Mouse (Mus musculus): ENCODE measurements around the gene Gfra1. TPM values are rescaled to one million over a fixed set of nuclear protein-coding genes. Genes with fewer than 3 reads are reported as not detected.

The Gfra1 gene
- polyA plus RNA-seq, 1 experiment from 2014 or later, result 39.6 TPM

DNA sequence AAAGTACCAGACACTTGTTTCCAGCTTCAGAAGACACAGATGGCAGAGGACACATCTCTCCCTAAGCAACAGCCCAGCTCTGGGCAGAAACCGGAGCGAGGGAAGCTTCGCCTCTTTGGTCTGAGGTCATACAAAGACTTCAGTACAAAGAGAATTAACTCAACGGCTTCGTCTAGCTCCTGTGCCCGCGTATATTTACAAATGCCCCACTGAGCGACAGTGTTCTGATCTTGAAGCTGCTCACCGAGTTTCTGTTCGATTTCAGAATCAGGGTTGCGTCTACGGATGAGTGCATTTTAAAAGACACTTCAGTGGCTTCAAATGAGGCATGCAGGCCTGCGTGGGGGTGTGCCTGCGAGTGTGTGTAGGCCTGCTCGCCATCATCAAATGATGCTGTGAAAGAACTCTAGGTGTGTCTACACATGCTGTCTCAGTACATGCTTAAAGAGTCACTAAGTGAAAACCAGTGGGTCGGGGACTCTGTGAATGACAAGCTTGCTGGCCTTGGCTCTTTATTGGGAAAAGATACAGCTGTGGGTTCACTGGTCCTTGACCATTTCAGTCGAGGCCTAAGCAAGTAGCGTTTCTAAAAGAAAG lies 66.8 kb downstream of the Gfra1 start:
- Histone ChIP-seq H3K27ac (replicated peaks) (0 out of 2 replicates have a peak overlapping the region, but pooled peaks have one; percentile 46), H3K9ac (replicated peaks) (no peak overlapping the region), H3K4me2 (replicated peaks) (no peak overlapping the region), H3K4me3 (no peak overlapping the region), H3K27me3 (no peaks in the 10 kb centered on the region), H3K36me3 (no peaks in the 10 kb centered on the region), H3K4me1 (peaks cover 14% of the 10 kb centered on the region), H3K9me3 (no peaks in the 10 kb centered on the region)
- no peak for ATAC-seq (ENCODE audit: low FRiP score, low read depth)
- 43% methylated on average over 18 of the region's 18 CpGs for WGBS

DNA sequence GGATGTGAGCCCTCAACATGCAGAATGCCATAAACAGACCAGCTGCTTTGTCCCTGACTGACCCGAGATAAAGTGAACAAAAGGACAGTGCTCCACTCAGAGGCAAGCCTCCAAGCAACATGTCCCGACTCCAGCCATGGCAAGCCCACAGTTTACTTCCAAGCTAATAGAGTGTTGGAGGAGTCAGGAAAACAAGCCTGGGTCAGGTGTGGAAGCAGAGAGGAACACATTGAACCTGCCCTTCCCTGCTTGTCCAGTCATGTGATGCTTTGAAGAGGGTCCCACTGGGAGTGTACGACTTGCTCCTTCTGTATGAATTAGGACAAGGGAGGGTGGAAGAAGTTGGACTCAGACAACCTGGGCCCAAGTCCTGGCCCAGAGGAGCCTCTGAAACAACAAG lies 72.4 kb downstream of the Gfra1 start:
- Histone ChIP-seq H3K4me2 (replicated peaks) (no peak overlapping the region), H3K4me3 (no peak overlapping the region), H3K4me1 (0 out of 2 replicates have a peak, but pooled peaks cover 3% of the 10 kb centered on the region), H3K36me3 (no peaks in the 10 kb centered on the region), H3K9ac (replicated peaks) (no peak overlapping the region), H3K27ac (replicated peaks) (no peak overlapping the region), H3K27me3 (no peaks in the 10 kb centered on the region), H3K9me3 (no peaks in the 10 kb centered on the region)
- 68% methylated on average over 3 of the region's 3 CpGs for WGBS
- ATAC-seq (ENCODE audit: low FRiP score, low read depth), result no peak

DNA sequence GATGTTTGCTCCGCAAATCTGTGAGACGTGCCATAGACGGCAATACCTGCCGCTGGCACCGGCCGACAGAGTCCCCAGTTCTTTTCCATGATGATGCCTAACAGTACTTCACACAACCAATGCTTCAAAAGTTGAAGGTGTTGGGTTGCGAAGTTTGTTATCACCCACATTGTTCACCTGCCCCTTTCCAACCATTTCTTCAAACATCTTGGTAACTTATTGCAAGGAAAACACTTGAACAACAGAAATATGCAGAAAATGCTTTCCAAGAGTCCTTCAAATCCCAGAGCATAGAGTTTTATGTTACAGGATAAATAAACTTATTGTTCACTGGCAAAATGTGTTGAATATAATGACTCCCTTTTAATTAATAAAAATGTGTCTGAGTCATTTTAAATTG lies 73.2 kb downstream of the Gfra1 start:
- H3K4me2 ChIP-seq (replicated peaks), result no peak overlapping the region
- H3K27me3 ChIP-seq, result no peaks in the 10 kb centered on the region
- no peaks in the 10 kb centered on the region for H3K36me3 ChIP-seq
- 0 out of 2 replicates have a peak, but pooled peaks cover 6% of the 10 kb centered on the region for H3K4me1 ChIP-seq
- no peak overlapping the region for H3K9ac ChIP-seq (replicated peaks)
- no peak for ATAC-seq (ENCODE audit: low FRiP score, low read depth)
- no peak overlapping the region for H3K4me3 ChIP-seq
- 93% methylated on average over 7 of the region's 7 CpGs for WGBS
- H3K27ac ChIP-seq (replicated peaks), result no peak overlapping the region
- H3K9me3 ChIP-seq, result no peaks in the 10 kb centered on the region

DNA sequence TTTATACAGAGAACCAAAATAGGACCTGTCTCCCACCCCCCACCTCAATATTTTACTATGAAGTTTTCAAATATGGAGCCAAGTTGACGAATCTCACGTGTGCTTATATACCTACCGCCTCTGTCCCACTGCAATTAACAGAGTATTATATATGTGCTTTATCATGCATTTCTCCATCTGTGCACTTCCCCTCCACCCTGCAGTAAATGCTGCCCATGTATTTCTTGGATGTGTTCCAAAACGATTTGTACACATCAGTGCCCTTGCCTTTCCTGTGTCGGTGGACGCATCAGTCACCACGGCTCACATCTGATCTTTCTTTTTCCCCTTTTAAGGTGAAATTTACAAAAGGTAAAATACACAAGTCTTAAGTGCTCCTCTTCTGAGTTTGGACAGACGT lies 77.7 kb downstream of the Gfra1 start:
- Histone ChIP-seq H3K4me1 (0 out of 2 replicates have a peak, but pooled peaks cover 6% of the 10 kb centered on the region), H3K4me3 (no peak overlapping the region), H3K9ac (replicated peaks) (no peak overlapping the region), H3K9me3 (no peaks in the 10 kb centered on the region), H3K27ac (replicated peaks) (peak overlapping the region; percentile 15; the same call in 1 of the 2 replicates), H3K36me3 (no peaks in the 10 kb centered on the region), H3K27me3 (no peaks in the 10 kb centered on the region), H3K4me2 (replicated peaks) (no peak overlapping the region)
- WGBS, result 84% methylated on average over 8 of the region's 8 CpGs
- ATAC-seq (ENCODE audit: low FRiP score, low read depth), result no peak

GRCm38 (mm10) chr19:58376675-58377102 lies 79.0 kb downstream of the Gfra1 start:
- Histone ChIP-seq H3K4me3 (no peak overlapping the region), H3K4me1 (peaks cover 11% of the 10 kb centered on the region; the same call in 1 of the 2 replicates), H3K9ac (replicated peaks) (no peak overlapping the region), H3K27ac (replicated peaks) (no peak overlapping the region), H3K36me3 (no peaks in the 10 kb centered on the region), H3K4me2 (replicated peaks) (no peak overlapping the region), H3K9me3 (no peaks in the 10 kb centered on the region), H3K27me3 (0 out of 2 replicates have a peak, but pooled peaks cover under 1% of the 10 kb centered on the region)
- ATAC-seq (ENCODE audit: low FRiP score, low read depth), result no peak
- 78% methylated on average over 8 of the region's 8 CpGs for WGBS

DNA sequence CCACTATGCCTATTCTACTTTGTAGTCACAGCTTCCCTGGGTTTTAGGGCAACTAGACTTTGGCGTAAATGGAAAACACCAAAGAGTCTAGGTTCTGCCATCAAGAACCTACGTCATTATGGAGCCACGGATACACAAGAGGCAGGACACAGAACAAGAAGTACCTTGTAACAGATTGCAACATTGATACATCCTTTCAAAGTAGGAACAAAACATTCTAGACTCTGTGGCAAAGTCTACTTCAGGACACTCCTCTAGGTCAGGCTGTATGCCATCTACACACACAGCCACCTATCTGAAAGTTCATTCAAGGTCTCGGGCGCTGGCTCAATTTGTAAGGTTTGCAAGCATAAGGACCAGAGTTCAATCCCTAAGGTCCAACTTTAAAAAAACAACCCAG lies 81.1 kb downstream of the Gfra1 start:
- peaks cover 8% of the 10 kb centered on the region; the same call in 1 of the 2 replicates for H3K4me1 ChIP-seq
- ATAC-seq (ENCODE audit: low FRiP score, low read depth), result no peak
- WGBS, result 94% methylated on average over 5 of the region's 5 CpGs

DNA sequence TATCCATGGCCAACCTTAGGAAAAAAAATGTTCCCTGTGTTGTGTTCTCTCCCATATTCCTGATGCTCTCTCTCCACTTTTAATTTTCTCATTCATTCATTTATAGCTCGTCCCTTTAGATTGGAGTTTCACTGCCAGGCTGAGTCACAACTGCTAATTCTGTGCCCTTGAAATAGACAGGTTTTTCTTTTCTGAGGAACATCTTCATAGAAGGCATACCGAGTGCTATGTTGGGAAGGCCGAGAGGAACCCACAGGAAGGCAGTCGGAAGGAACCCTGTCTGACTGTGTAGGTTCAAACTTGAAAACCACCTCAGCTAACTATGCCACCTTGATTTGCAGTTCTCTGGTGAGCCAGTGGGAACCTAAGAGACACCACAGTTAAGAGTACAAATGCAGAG lies 81.6 kb downstream of the Gfra1 start:
- peaks cover 9% of the 10 kb centered on the region; the same call in 1 of the 2 replicates for H3K4me1 ChIP-seq
- no peaks in the 10 kb centered on the region for H3K36me3 ChIP-seq
- no peak overlapping the region for H3K4me2 ChIP-seq (replicated peaks)
- H3K27ac ChIP-seq (replicated peaks), result no peak overlapping the region
- peaks cover 7% of the 10 kb centered on the region; the same call in 1 of the 2 replicates for H3K27me3 ChIP-seq
- H3K4me3 ChIP-seq, result no peak overlapping the region
- no peaks in the 10 kb centered on the region for H3K9me3 ChIP-seq
- no peak overlapping the region for H3K9ac ChIP-seq (replicated peaks)
- no peak for ATAC-seq (ENCODE audit: low FRiP score, low read depth)
- WGBS, result 96% methylated on average over 4 of the region's 4 CpGs

More for the DNA sequence above, 81.1 kb downstream of the Gfra1 start:
- H3K9ac ChIP-seq (replicated peaks), result no peak overlapping the region
- no peak overlapping the region for H3K27ac ChIP-seq (replicated peaks)
- no peak overlapping the region for H3K4me3 ChIP-seq
- no peak overlapping the region for H3K4me2 ChIP-seq (replicated peaks)
- H3K9me3 ChIP-seq, result no peaks in the 10 kb centered on the region
- no peaks in the 10 kb centered on the region for H3K36me3 ChIP-seq
- H3K27me3 ChIP-seq, result peaks cover 7% of the 10 kb centered on the region; the same call in 1 of the 2 replicates

GRCm38 (mm10) chr19:58368513-58368912 lies 87.2 kb downstream of the Gfra1 start:
- Histone ChIP-seq H3K9ac (replicated peaks) (no peak overlapping the region), H3K27me3 (peaks cover 12% of the 10 kb centered on the region; the same call in 1 of the 2 replicates), H3K4me2 (replicated peaks) (no peak overlapping the region), H3K9me3 (no peaks in the 10 kb centered on the region), H3K27ac (replicated peaks) (no peak overlapping the region), H3K36me3 (no peaks in the 10 kb centered on the region), H3K4me3 (no peak overlapping the region), H3K4me1 (peaks cover 14% of the 10 kb centered on the region; the same call in 1 of the 2 replicates)
- WGBS, result 70% methylated on average over 2 of the region's 2 CpGs
- no peak for ATAC-seq (ENCODE audit: low FRiP score, low read depth)

- Histone ChIP-seq H3K27me3 (peaks cover 13% of the 10 kb centered on the region; the same call in 1 of the 2 replicates), H3K4me1 (0 out of 2 replicates have a peak, but pooled peaks cover 9% of the 10 kb centered on the region), H3K36me3 (no peaks in the 10 kb centered on the region), H3K9ac (replicated peaks) (no peak overlapping the region), H3K9me3 (no peaks in the 10 kb centered on the region), H3K4me3 (no peak overlapping the region), H3K27ac (replicated peaks) (no peak overlapping the region), H3K4me2 (replicated peaks) (no peak overlapping the region)
- 60% methylated on average over 9 of the region's 9 CpGs for WGBS
- no peak for ATAC-seq (ENCODE audit: low FRiP score, low read depth)
Measured at GRCm38 (mm10) chr19:58364688-58365087, 91.0 kb downstream of the Gfra1 start.

DNA sequence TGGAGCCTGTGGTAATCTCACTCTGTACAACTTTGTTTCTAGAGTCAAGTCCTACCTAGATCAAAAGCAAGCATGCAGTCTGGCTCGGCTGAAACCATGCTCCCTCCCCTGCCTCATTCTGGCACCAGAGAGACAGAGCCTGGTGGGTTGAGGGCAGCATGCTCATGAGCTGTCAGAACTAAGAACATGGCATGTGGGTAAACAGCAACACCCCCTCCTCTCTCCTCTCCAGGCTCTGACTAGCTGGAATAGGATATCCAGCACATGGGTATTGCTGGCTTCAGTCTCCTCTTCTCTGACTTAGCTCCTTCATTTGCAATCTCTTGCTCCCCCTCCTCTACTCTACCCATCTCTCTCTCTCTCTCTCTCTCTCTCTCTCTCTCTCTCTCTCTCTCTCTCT lies 94.7 kb downstream of the Gfra1 start:
- H3K36me3 ChIP-seq, result no peaks in the 10 kb centered on the region
- H3K9me3 ChIP-seq, result no peaks in the 10 kb centered on the region
- 58% methylated on average over 1 of the region's 1 CpGs for WGBS
- no peak overlapping the region for H3K9ac ChIP-seq (replicated peaks)
- no peak overlapping the region for H3K4me3 ChIP-seq
- H3K27me3 ChIP-seq, result peaks cover 30% of the 10 kb centered on the region
- H3K4me1 ChIP-seq, result 0 out of 2 replicates have a peak, but pooled peaks cover 6% of the 10 kb centered on the region
- H3K27ac ChIP-seq (replicated peaks), result no peak overlapping the region
- no peak overlapping the region for H3K4me2 ChIP-seq (replicated peaks)
- ATAC-seq (ENCODE audit: low FRiP score, low read depth), result no peak

DNA sequence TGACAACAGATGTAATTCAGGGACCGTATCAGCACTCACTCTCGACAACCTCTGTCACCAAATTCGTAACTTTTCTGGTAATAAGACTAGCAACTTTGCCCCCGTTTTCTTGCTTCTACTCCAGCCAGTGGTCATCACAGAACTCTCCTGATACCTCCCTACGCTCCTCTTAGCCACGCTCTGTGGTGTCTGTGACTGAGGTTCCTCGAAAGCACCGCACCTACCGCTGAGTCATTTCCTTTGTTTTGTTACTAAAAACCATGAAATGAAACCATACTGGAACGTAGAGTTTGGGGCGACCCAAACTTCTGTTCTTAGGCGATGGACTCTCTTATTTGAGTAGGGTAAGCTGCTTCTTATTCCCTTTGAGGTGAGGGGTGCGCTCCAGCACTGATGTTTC lies 97.6 kb downstream of the Gfra1 start:
- 90% methylated on average over 13 of the region's 13 CpGs for WGBS
- Histone ChIP-seq H3K36me3 (no peaks in the 10 kb centered on the region), H3K9me3 (no peaks in the 10 kb centered on the region), H3K4me1 (peaks cover 11% of the 10 kb centered on the region), H3K4me2 (replicated peaks) (no peak overlapping the region), H3K9ac (replicated peaks) (no peak overlapping the region), H3K4me3 (no peak overlapping the region), H3K27me3 (peaks cover 41% of the 10 kb centered on the region), H3K27ac (replicated peaks) (no peak overlapping the region)
- ATAC-seq (ENCODE audit: low FRiP score, low read depth), result no peak

GRCm38 (mm10) chr19:58353953-58354352 lies 101.8 kb downstream of the Gfra1 start:
- Histone ChIP-seq H3K4me3 (no peak overlapping the region), H3K9ac (replicated peaks) (no peak overlapping the region), H3K4me1 (peaks cover 33% of the 10 kb centered on the region), H3K27ac (replicated peaks) (peak overlapping the region; percentile 64), H3K36me3 (no peaks in the 10 kb centered on the region), H3K9me3 (no peaks in the 10 kb centered on the region), H3K4me2 (replicated peaks) (no peak overlapping the region), H3K27me3 (peaks cover 57% of the 10 kb centered on the region)
- WGBS, result 49% methylated on average over 2 of the region's 2 CpGs
- no peak for ATAC-seq (ENCODE audit: low FRiP score, low read depth)
